ENCODE assay signal across 15 mouse cellular contexts in genomic region chr7:94798101-94798500, GRCm38 (mm10).
DNase-seq lines count a peak whose midpoint lies in the region; ATAC-seq lines count a peak whose summit lies in the region.
"Had no signal": no experiment of that assay in that cellular context is flagged by ENCODE, and none has a peak within 500 bp of the region (broad histone marks: within the 10 kb centered on the region; RNA-seq: fewer than 3 reads in every experiment).

No protein-coding gene starts in this region.

- H3K27me3 ChIP-seq in midbrain, embryonic 14.5 days (ENCODE audit: control insufficient read depth, insufficient read depth, low read length) = no peaks in the 10 kb centered on the region
- H3K27me3 ChIP-seq: embryonic facial prominence, embryonic 13.5 days; limb, embryonic 15.5 days; Patski had no signal

- DNase-seq in cerebellum, postnatal 14 days = peak; percentile 37 to 58
- no peak for DNase-seq in cerebellum, postnatal 36 days
- DNase-seq in heart, postnatal 10 days = peak; percentile 1
- DNase-seq in heart, postnatal 4 days = no peak
- DNase-seq in embryo, embryonic 11 days = peak; percentile 13
- peak; percentile 71 for DNase-seq in midbrain, embryonic 14.5 days
- DNase-seq in frontal cortex, postnatal 36 days (ENCODE audit: low spot score in 2 of 2) = no peak
- no peak for DNase-seq in spleen, adult 18-20 months
- DNase-seq: cerebellum, adult 2 months; gastrocnemius, adult 2 months; kidney, adult 8-10 months; lung, embryonic 14.5 days had no signal

- H3K27ac ChIP-seq in midbrain, embryonic 14.5 days (replicated peaks; ENCODE audit: low read depth, low read length) = 0 out of 2 replicates have a peak overlapping the region, but pooled peaks have one; percentile 37
- H3K27ac ChIP-seq: embryonic facial prominence, embryonic 13.5 days; gastrocnemius, adult 2 months; limb, embryonic 15.5 days had no signal

- H3K36me3 ChIP-seq in midbrain, embryonic 14.5 days (ENCODE audit: control insufficient read depth, insufficient read depth, low read length) = no peaks in the 10 kb centered on the region
- H3K36me3 ChIP-seq: embryonic facial prominence, embryonic 13.5 days; limb, embryonic 15.5 days had no signal

- no peaks in the 10 kb centered on the region for H3K9me3 ChIP-seq in midbrain, embryonic 14.5 days (ENCODE audit: control insufficient read depth, low read length)
- H3K9me3 ChIP-seq: embryonic facial prominence, embryonic 13.5 days; limb, embryonic 15.5 days had no signal

- no peak overlapping the region for H3K4me3 ChIP-seq in midbrain, embryonic 14.5 days (replicated peaks; ENCODE audit: low read depth, low read length)
- H3K4me3 ChIP-seq: embryonic facial prominence, embryonic 13.5 days; gastrocnemius, adult 2 months; limb, embryonic 15.5 days had no signal

- H3K9ac ChIP-seq in midbrain, embryonic 14.5 days (replicated peaks; ENCODE audit: low read length) = no peak overlapping the region; the same call in 1 of the 2 replicates
- H3K9ac ChIP-seq: embryonic facial prominence, embryonic 13.5 days; limb, embryonic 15.5 days; lung, embryonic 14.5 days had no signal

- WGBS in midbrain, embryonic 14.5 days = 29% methylated on average over 9 of the region's 9 CpGs

- intact Hi-C loops in heart, postnatal 10 days (cut with DNase I) = no loop called here

- peaks cover 4% of the 10 kb centered on the region; the same call in 1 of the 2 replicates for H3K4me1 ChIP-seq in midbrain, embryonic 14.5 days (ENCODE audit: control insufficient read depth, insufficient read depth, low read length)
- H3K4me1 ChIP-seq: embryonic facial prominence, embryonic 13.5 days; limb, embryonic 15.5 days had no signal

- H3K4me2 ChIP-seq in midbrain, embryonic 14.5 days (ENCODE audit: low read length) = peak overlapping the region; percentile 18; the same call in 1 of the 2 replicates
- H3K4me2 ChIP-seq: embryonic facial prominence, embryonic 13.5 days; limb, embryonic 15.5 days; lung, embryonic 14.5 days had no signal

- ATAC-seq in midbrain, embryonic 14.5 days (ENCODE audit: low FRiP score, low TSS enrichment) = peak; percentile 78; the same call in 1 of the 2 replicates
- ATAC-seq: Patski had no signal

Comparison
In these comparisons a context has a peak if more than half of its experiments do, and no peak if none do; other contexts are left out.
1. DNase-seq: peak in cerebellum, postnatal 14 days (2 of 2), heart, postnatal 10 days (2 of 2), embryo, embryonic 11 days (single experiment) and midbrain, embryonic 14.5 days (single experiment); none in cerebellum, postnatal 36 days (0 of 2), heart, postnatal 4 days (single experiment), frontal cortex, postnatal 36 days (0 of 2) and spleen, adult 18-20 months (0 of 2).